Mouse (Mus musculus): Measurements from ENCODE around the gene Kxd1. TPM values are rescaled to one million over a fixed set of nuclear protein-coding genes. Genes with fewer than 3 reads are reported as not detected.

Gene Kxd1
- polyA plus RNA-seq, 1 experiment from 2014 or later: 44.5 TPM

DNA sequence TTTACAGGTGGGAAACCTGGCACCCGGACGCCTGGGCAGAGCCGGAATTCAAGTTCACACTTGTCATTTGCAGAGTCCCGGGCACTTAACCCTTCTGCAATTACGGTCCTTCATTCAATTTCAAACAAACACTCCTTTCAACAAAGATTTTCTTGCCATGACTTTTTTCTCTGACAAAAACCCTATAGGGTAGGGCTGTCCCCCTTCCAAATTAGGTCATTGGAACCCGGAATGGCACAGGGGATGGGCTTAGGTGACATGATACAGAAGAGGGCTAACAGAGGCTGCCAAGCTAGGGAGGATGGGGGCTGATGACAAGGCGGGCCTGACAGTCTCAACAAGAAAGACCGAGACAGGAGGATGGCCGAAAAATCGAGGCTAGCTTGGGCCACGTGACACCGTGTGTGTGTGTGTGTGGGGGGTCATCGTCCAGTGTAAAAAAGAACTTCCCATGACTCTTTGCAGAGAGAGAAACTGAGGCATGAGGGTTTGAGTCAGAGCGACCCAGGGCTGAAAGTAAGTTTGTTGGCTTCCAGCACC, 38.8 kb downstream of the Kxd1 start:
- peak overlapping the region; percentile 68 for H3K4me2 ChIP-seq (replicated peaks)
- H3K27me3 ChIP-seq: peaks cover 98% of the 10 kb centered on the region
- 2% methylated on average over 14 of the region's 14 CpGs for WGBS
- H3K9me3 ChIP-seq: no peaks in the 10 kb centered on the region
- peaks cover 51% of the 10 kb centered on the region for H3K4me1 ChIP-seq (replicated peaks)
- peaks cover 10% of the 10 kb centered on the region; the same call in 1 of the 2 replicates for H3K36me3 ChIP-seq
- peak overlapping the region; percentile 7 for H3K4me3 ChIP-seq (replicated peaks)
- H3K27ac ChIP-seq: no peak overlapping the region
- no peak for ATAC-seq
- peak overlapping the region; percentile 44; the same call in 1 of the 2 replicates for H3K9ac ChIP-seq (replicated peaks)

DNA sequence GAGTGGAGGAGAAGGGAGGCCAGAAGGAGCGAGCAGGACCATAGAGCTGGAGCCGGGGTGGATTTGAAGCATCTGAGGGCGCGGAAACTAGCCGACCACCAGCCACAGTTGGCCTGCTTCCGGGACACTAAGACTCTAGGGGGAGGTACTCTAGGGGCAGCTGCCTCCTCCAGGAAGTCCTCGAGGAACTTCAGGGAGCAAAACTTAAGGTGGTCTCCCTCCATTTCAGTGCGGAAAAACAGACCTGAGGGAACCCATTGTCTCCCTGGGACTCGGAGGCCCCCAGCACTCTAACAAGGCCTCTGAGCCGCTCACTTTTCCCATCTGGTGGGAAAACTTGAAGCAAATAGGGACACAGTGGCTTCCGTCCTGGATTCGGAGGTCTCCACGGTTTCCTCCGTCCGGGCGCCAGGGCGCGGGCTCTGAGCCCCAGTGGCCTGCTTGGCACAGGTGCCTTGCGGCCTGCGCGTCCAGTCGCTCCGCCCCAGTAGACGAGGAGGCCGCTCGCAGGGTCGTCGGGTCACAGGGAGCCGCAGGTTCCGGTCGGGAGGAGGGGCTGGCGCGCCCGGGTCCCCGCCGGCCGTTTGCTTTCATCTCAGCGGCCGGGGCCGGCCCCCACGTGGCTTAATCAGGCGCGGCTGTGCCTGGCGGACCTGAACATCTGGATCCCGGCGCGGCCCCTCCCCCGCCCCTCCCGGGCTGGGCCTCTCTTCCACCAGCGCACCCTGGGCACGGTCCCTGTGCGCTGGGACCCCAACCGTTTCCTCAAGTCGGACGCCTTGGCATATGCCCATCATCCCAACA, 39.6 kb downstream of the Kxd1 start:
- Histone ChIP-seq H3K27ac (no peak overlapping the region), H3K9me3 (no peaks in the 10 kb centered on the region), H3K4me3 (replicated peaks) (peak overlapping the region; percentile 29), H3K27me3 (peaks cover 96% of the 10 kb centered on the region), H3K36me3 (peaks cover 10% of the 10 kb centered on the region; the same call in 1 of the 2 replicates), H3K9ac (replicated peaks) (peak overlapping the region; percentile 44; the same call in 1 of the 2 replicates), H3K4me2 (replicated peaks) (peak overlapping the region; percentile 68), H3K4me1 (replicated peaks) (peaks cover 43% of the 10 kb centered on the region)
- WGBS: 3% methylated on average over 49 of the region's 55 CpGs
- no peak for ATAC-seq

DNA sequence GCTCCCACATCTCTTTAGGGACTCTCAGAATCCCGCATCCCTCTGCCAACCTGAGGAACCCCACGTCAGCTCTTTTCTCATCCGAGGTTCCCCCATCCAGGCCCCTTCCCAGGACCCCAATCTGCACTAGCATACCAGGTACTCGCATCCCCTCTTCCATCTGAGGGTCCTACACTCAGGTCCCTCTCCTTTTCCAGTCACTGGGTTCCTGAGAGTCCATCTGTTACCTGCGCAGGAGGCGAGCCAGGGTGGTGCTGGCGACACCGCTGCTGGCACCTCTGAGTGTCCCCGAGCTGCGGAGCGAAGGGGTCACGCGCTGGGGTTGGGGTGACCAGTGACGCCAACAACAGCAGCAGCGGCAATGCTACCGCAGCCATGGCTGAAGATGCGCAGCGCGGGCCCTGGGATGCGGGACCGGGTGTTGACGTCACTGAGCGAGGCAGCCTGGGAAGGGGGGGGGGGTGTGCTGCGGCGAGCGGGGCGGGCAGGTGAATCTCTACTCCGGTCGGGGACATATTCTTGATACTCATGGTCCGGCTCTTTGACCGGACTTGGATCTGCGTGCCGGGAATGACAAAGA, 40.7 kb downstream of the Kxd1 start, which contains the start of gene Tmem59l:
TSS of gene Tmem59l (minus strand) at position 418 of the 580 bp plus-strand sequence.
- WGBS: 3% methylated on average over 33 of the region's 33 CpGs
- H3K27ac ChIP-seq: no peak within 1 kb of the TSS
- peak; percentile 64 for ATAC-seq

DNA sequence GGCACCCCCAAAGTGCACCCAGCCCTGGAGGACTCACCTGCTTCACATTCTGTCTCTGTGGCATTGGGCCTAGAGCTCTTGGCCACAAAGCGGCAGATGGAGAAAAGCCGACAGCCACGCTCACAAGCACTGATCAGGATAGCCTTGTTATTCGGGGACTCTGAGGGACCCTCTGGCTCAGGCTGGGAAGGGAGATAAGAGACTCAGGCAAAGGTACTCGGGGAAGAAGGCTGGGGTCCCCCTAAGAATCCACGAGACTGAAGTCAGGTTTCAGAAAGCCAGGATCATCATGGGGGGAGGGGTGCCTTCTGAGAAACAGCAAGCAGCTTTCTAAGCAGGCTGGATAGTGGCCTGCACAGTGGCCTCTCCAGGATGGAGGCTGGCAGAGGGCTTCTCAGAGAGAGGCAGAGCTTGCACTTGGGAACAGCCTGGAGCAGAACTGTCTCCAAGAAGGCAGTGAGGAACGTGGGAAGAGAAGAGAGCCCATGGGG, 41.5 kb downstream of the Kxd1 start:
- Histone ChIP-seq H3K36me3 (peaks cover 10% of the 10 kb centered on the region; the same call in 1 of the 2 replicates), H3K4me2 (replicated peaks) (peak overlapping the region; percentile 68), H3K27me3 (peaks cover 94% of the 10 kb centered on the region), H3K27ac (no peak overlapping the region), H3K9me3 (no peaks in the 10 kb centered on the region), H3K9ac (replicated peaks) (peak overlapping the region; percentile 87), H3K4me1 (replicated peaks) (peaks cover 33% of the 10 kb centered on the region), H3K4me3 (replicated peaks) (peak overlapping the region; percentile 58)
- WGBS: 47% methylated on average over 7 of the region's 7 CpGs
- ATAC-seq: no peak

More for the DNA sequence above, 40.7 kb downstream of the Kxd1 start, which contains the start of gene Tmem59l:
- peak within 1 kb of the TSS; percentile 87 for H3K9ac ChIP-seq (replicated peaks)
- peak within 1 kb of the TSS; percentile 58 for H3K4me3 ChIP-seq (replicated peaks)
- H3K27me3 ChIP-seq: peaks cover 95% of the 10 kb centered on the region
- peaks cover 36% of the 10 kb centered on the region for H3K4me1 ChIP-seq (replicated peaks)
- no peaks in the 10 kb centered on the region for H3K9me3 ChIP-seq
- H3K4me2 ChIP-seq (replicated peaks): peak within 1 kb of the TSS; percentile 68
- peaks cover 10% of the 10 kb centered on the region; the same call in 1 of the 2 replicates for H3K36me3 ChIP-seq

DNA sequence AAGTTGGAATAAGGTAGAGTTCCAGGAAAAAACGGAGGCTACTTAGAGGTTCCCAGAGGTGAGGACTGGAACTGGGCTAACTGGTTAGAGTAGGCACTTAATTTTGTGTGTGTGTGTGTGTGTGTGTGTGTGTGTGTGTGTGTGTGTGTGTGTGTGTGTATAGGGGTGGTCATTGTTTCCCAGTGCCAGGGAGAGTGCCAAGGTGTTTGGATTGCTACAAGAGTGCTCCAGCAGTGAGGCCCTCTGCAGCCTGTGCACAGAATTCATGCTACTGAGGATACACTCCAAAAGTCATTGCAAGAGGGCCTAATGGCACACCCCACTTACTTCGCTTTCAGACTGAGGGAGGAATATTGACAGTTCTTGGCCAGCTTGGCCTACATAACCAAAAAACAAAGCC, 44.8 kb downstream of the Kxd1 start:
- Histone ChIP-seq H3K9ac (replicated peaks) (no peak overlapping the region), H3K27me3 (peaks cover 78% of the 10 kb centered on the region), H3K9me3 (no peaks in the 10 kb centered on the region), H3K36me3 (peaks cover 10% of the 10 kb centered on the region; the same call in 1 of the 2 replicates), H3K4me3 (replicated peaks) (no peak overlapping the region), H3K27ac (no peak overlapping the region), H3K4me2 (replicated peaks) (no peak overlapping the region), H3K4me1 (replicated peaks) (peaks cover 11% of the 10 kb centered on the region)
- 74% methylated on average over 2 of the region's 2 CpGs for WGBS
- ATAC-seq: no peak

DNA sequence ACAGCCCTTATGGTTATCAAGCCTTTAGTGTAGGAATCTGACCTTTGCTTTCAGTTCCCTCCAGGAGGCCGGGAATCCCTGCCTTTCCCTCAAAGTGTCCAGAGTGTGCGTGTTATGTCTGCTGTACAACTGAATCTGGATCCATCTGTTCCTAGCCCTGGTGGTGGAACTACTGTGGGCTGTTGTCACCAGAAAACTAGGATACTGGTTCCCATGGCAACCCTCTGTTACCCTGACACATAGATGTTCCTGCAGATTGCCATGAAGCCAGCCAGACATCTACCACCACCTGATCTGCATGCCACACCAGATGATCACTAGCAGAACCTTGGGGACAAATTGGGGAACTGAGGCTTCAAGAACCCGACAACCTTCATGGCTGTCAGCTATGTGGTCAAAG, 45.8 kb downstream of the Kxd1 start:
- 82% methylated on average over 3 of the region's 3 CpGs for WGBS
- no peak for ATAC-seq
- Histone ChIP-seq H3K4me2 (replicated peaks) (no peak overlapping the region), H3K27me3 (peaks cover 74% of the 10 kb centered on the region), H3K27ac (no peak overlapping the region), H3K4me3 (replicated peaks) (no peak overlapping the region), H3K4me1 (replicated peaks) (peaks cover 7% of the 10 kb centered on the region), H3K36me3 (peaks cover 10% of the 10 kb centered on the region; the same call in 1 of the 2 replicates), H3K9me3 (no peaks in the 10 kb centered on the region), H3K9ac (replicated peaks) (no peak overlapping the region)

DNA sequence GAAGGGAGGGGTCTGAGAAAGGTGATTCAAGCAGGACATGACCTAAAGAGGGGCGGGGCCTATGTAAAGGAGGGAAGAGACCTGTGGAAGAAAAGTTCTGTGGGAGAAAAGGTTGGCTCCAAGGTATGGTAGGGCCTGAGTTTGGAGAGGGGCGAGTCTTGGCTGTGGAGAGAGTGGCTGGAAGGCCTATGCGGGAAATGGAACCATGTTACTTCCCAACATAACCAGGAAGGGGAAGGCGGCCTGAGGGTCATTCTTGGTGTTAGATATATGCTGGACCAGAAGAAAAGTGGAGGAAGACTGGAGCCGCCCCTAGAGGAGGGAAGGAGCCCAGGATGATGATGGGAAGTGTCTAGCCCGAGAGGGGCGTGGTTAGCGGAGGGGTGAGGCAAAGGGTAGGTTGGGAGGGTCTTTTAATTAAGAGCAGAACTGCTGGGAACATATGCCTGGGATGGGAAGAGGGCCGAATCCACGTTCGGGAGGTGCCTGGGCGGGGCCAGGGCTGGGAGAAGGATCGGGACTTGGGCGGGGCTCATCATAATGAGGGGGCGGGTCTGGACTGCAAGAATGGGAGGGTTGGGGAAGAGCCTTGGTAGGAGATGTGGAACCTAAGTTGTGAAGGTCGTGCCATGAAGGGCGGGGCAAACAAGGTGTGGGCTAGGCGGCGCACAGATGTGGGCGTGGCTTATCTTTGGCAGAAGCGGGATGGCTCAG, 50.3 kb downstream of the Kxd1 start:
- H3K9me3 ChIP-seq: no peaks in the 10 kb centered on the region
- H3K27me3 ChIP-seq: peaks cover 32% of the 10 kb centered on the region
- H3K36me3 ChIP-seq: no peaks in the 10 kb centered on the region
- peak overlapping the region; percentile 66 for H3K4me3 ChIP-seq (replicated peaks)
- WGBS: 2% methylated on average over 21 of the region's 21 CpGs
- peak; percentile 59 for ATAC-seq
- no peak overlapping the region for H3K27ac ChIP-seq
- peak overlapping the region; percentile 66 for H3K4me2 ChIP-seq (replicated peaks)
- no peak overlapping the region for H3K9ac ChIP-seq (replicated peaks)
- H3K4me1 ChIP-seq (replicated peaks): peaks cover 11% of the 10 kb centered on the region

DNA sequence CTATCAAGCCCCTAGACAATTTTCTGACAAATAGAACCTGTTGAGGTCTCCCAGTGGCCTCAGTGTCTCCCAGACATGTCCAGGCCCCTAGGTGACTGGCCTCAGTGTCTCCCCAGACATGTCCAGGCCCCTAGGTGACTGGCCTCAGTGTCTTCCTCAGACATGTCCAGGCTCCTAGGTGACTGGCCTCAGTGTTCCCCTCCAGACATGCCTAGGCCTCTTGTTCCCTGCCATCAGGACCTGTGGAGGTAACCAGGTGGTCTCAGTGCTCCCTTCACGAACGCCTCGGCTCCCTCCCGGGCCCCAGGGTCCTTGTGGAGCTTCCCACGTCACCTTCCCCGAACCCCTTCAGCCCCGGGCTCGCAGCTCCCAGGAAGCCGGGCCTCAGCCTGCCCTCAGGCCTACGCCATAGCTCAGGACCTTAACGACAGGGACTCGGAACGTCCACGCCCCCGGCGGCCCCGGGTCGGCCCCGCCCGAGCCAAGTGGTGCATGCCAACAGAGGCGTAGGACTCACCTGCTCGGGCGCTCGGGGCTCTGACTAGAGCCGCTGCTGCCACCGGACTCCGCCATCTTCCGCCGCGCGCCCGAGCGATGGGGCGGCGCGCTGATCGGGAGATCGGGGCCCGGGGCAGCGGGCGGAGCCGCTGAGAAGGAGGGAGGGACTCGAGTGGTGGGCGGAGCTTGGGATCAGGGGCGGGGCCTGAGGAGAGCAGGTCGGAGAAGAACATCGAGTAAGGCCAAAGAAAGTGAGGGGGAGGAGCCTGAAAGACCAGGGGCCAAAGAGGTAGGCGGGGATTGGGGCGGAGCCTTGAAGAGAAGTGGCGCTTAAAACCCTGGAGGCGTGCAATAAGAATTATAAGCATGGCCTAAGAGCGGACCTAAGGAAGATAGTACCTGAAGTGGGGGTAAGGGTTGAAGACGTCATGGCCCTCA, 51.2 kb downstream of the Kxd1 start, which contains the start of gene Klhl26:
TSS of gene Klhl26 (minus strand) at position 636 of the 936 bp plus-strand sequence.
- ATAC-seq: peak; percentile 88
- H3K27me3 ChIP-seq: peaks cover 24% of the 10 kb centered on the region
- under 1% methylated on average over 53 of the region's 53 CpGs for WGBS
- H3K9me3 ChIP-seq: no peaks in the 10 kb centered on the region
- peak within 1 kb of the TSS; percentile 40; the same call in 1 of the 2 replicates for H3K27ac ChIP-seq
- peaks cover 11% of the 10 kb centered on the region for H3K4me1 ChIP-seq (replicated peaks)
- H3K9ac ChIP-seq (replicated peaks): peak within 1 kb of the TSS; percentile 79
- no peaks in the 10 kb centered on the region for H3K36me3 ChIP-seq
- peak within 1 kb of the TSS; percentile 66 for H3K4me2 ChIP-seq (replicated peaks)
- peak within 1 kb of the TSS; percentile 66 for H3K4me3 ChIP-seq (replicated peaks)

DNA sequence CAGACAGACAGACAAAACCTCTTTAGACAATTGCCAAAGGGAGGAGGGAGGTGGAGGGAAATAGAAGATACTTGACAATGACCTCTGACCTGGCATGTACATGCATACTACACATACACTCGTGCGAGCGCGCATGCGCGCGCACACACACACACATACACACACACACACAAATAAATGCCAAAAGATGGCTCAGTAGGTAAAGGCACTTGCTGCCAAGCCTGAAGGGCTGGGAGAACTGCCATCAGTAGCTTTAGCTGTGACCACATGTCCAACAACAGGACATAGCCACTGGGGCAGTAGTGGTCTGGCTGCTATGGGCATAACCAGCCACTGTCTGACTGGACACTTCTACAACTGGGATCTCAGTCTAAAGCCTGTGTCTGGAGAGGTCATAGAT, 55.9 kb downstream of the Kxd1 start:
- Histone ChIP-seq H3K4me3 (replicated peaks) (no peak overlapping the region), H3K4me2 (replicated peaks) (no peak overlapping the region), H3K27ac (no peak overlapping the region), H3K9me3 (no peaks in the 10 kb centered on the region), H3K36me3 (no peaks in the 10 kb centered on the region), H3K9ac (replicated peaks) (no peak overlapping the region), H3K4me1 (replicated peaks) (peaks cover 25% of the 10 kb centered on the region), H3K27me3 (no peaks in the 10 kb centered on the region)
- WGBS: 99% methylated on average over 7 of the region's 7 CpGs
- ATAC-seq: no peak

DNA sequence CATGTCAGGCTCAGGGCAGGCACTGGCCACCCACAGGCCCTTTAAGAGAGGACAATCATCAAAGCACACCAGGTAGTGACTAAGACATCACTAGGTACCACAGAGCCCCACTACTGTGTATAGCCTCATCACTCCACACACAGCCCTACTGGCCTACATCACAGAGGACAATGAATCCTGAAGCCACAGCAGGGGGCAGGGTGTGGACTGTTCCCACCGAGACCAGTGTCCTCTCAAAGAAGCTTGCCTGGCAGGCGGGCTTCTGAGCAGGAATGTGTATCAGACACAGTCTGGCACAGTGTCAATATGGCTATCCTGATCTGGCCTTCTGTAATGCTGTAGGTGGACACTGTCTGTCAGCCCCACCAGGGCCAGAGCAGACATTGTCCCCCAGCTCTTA, 57.8 kb downstream of the Kxd1 start:
- 0 out of 2 replicates have a peak, but pooled peaks have one; percentile 47 for ATAC-seq
- no peak overlapping the region for H3K4me3 ChIP-seq (replicated peaks)
- no peak overlapping the region for H3K27ac ChIP-seq
- H3K9ac ChIP-seq (replicated peaks): no peak overlapping the region
- H3K27me3 ChIP-seq: no peaks in the 10 kb centered on the region
- H3K4me2 ChIP-seq (replicated peaks): no peak overlapping the region
- no peaks in the 10 kb centered on the region for H3K9me3 ChIP-seq
- 59% methylated on average over 2 of the region's 2 CpGs for WGBS
- peaks cover 14% of the 10 kb centered on the region for H3K4me1 ChIP-seq (replicated peaks)
- H3K36me3 ChIP-seq: peaks cover 4% of the 10 kb centered on the region; the same call in 1 of the 2 replicates

Measured in midbrain, embryonic 13.5 days (tissue).